Mouse (Mus musculus): Measurements from ENCODE around the gene Fasn.

Gene Fasn

GRCm38 (mm10) chr11:120761811-120762671 lies 62.3 kb downstream of the Fasn start:
- 72% methylated on average over 14 of the region's 14 CpGs for WGBS

DNA sequence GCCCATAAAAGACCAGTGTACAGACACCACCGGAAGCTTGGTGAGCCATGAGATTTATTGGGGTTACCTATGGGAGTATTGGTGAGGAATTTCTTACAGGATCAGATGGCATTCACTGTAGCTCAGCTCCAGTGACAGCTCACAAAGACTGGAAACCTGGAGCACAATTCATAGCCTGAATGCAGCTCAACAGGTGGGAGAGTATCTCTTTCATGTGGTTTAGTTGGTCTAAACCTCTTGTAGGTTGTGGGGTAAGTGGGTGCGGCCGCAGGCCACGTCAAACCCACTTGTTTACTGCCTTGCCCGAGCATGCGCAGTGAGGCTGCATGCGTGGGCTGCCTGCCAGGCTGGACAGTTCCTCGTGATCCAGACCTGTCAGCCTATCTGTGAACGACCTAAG lies 64.1 kb downstream of the Fasn start:
- 93% methylated on average over 9 of the region's 9 CpGs for WGBS

Data from cerebral cortex, adult 2 months (tissue).